Mouse (Mus musculus) CD8-positive naive resting alpha-beta T cell, adult 2 months (primary cell): ENCODE results near the gene Cald1.

Source experiments
- DNase-seq, 2 experiments: peaks; one replicate each; pipeline ENCODE4 v3.0.0; 2022; ENCODE audit warnings: low read depth in 2 of 2, low spot score in 2 of 2

Cald1 gene

GRCm38 (mm10) chr6:34751625-34752024 lies 153.3 kb downstream of the Cald1 start:
- no peak for DNase-seq

DNA sequence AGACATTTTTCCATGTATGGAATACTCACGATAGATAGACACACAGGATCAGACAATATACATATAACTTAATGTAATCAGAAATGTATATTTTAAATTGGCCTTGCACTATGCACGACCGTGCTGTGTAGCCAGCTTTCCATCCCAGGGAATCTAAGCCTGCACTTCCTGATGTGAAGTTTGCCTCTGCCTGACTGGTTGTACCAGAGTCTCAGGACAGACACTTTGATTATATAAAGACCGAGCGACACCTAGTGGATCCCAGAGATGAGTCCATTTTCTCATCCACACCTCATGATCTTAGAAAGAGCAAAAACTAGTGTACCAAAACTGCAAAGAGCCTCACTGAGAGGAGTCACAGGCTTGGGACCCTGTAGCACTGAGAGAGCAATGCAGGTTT lies 156.1 kb downstream of the Cald1 start:
- no peak for DNase-seq

GRCm38 (mm10) chr6:34758340-34758739 lies 160.0 kb downstream of the Cald1 start:
- DNase-seq = no peak

- DNase-seq = peak in 1 of 2 experiments; percentile 22
Observed at GRCm38 (mm10) chr6:34760023-34760422, 161.7 kb downstream of the Cald1 start.

GRCm38 (mm10) chr6:34765721-34766120 lies 167.4 kb downstream of the Cald1 start:
- no peak for DNase-seq

DNA sequence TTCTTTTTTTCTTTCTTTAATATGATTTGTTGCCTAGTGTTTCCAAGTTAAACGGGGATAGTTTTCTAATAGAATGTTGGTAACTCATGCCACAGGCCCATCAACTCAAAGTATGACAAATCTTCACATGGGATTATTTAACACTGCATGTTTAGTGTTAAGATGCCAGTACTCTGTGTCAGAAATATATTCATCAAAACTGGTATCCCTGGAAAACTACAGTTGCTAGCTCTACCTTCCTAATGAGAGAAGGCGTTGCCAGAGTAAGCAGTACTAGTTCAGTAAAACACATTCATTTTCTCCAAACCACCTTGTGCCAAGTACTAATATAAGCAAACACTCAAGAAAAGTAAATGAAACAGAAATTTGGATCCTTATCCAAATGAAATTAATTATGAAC lies 171.7 kb downstream of the Cald1 start:
- no peak for DNase-seq

GRCm38 (mm10) chr6:34770491-34770890 lies 172.2 kb downstream of the Cald1 start:
- no peak for DNase-seq

DNA sequence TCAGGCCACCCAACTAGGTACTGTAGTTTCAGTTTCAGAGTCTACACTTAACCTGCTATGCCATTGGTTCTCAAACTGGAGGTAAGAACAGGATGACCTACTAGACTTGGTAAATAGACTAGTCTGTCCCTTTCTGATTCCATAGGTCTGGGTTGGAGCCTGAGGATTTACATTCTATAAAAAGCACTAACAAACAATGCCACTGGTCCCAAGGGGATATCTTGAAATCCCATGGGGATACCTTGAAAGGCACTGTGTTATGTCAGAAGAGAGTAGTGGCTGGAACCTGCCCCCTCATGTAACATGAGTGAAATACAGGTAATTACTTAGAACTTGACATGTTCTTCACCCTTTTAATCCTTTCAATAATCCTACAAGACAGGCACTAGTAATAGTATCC lies 178.1 kb downstream of the Cald1 start:
- no peak for DNase-seq

- no peak for DNase-seq
Observed at GRCm38 (mm10) chr6:34777094-34777493, 178.8 kb downstream of the Cald1 start.

DNA sequence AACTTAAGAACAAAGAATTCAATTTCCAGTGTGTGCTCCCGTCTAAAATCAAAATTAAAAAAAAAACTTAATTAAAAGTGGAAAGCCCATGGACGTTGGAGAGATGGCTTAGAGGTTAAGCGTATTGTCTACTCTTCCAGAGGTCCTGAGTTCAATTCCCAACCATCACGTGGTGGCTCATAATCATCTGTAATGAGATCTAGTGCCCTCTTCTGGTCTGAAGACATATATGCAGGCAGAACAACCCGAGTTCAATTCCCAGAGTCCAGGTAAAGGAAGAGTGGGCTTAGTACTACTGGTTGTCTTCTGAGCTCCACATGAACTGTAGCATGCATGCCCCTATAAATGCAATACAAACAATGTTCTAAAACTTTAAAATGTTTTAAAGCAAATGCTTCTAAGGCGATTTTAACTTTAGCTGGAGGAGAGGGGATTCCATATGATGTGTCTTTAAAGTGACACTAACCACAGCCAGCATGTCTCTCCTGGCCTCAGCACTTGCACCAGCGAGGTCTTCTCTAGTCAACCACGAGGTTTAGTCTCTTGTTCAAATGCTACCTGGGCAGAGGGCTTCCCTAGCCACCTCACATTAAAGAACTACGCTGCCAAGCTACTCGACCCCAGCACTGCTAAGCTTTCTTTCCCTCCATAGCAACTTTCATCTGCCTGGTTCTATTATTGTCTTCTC lies 179.8 kb downstream of the Cald1 start:
- no peak for DNase-seq

GRCm38 (mm10) chr6:34780231-34780942 lies 182.1 kb downstream of the Cald1 start, which contains the start of gene Agbl3:
Gene Agbl3, plus strand, starts transcription at chr6:34780432.
- peak; percentile 90 to 93 for DNase-seq

- DNase-seq = no peak
Observed at GRCm38 (mm10) chr6:34780943-34781289, 182.6 kb downstream of the Cald1 start.

DNA sequence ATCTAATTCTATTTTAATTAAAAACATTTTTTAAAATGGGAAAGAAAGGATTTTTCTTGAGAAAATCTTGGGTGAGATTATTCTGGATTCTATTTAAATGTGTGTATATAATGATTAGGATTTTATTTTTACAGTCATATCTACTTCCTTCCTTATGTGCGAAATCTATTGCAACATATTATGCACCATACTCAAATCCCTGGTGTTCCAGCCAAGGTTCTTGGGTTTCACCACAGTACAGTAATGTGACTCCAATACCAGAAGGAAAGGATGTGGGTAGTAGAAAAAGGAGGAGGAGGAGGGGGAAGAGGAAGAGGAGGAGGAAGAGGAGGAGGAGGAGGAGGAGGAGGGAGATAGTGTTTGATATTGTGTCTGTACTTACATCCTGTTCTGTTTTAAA lies 184.2 kb downstream of the Cald1 start:
- DNase-seq = no peak

- DNase-seq = no peak
Observed at GRCm38 (mm10) chr6:34796881-34797280, 198.6 kb downstream of the Cald1 start.

DNA sequence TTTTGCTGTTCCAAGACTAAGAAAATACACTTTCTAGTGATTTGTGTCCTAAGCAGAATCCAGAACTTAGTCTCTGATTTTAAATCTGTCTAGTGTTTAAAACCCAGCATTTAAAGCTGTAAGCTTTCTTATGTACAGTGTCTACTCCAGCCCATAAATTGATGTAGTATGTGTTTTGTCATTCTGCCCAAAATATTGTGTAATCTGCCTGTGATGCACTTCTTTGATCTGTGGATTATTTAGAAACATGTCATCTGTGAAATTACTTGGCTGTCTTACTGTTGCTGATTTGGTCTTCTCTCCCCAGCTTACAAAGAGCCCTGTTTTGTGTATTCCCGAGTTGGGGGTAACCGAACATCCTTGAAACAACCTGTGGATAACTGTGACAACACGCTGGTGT lies 199.6 kb downstream of the Cald1 start:
- DNase-seq = no peak

- no peak for DNase-seq
Observed at GRCm38 (mm10) chr6:34805582-34805981, 207.3 kb downstream of the Cald1 start.

DNA sequence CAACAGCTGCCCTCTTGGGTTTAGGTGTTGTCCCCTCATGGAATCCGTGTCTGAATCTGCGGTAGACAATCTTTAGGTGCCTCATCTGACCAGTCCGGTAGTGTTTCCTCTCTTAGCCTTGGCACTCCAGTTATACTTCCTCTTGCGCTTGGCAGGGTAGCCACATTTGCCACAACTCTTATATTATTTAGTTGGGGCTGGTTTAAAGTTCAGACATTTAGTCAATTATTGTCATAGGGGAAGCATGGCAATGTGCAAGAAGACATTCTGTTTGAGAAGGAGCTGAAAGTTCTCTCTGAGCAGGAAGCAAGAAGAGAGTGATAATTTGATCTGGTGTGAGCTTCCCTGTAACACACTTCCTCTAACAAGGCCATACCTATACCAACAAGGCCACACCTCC lies 212.4 kb downstream of the Cald1 start:
- no peak for DNase-seq

- no peak for DNase-seq
Observed at GRCm38 (mm10) chr6:34824406-34824805, 226.1 kb downstream of the Cald1 start.
